Mouse (Mus musculus) heart, embryonic 16.5 days (tissue): Measurements from ENCODE around the gene Uqcrh. TPM values are rescaled to one million over a fixed set of nuclear protein-coding genes. Genes with fewer than 3 reads are reported as not detected.

Experiments
- polyA plus RNA-seq: library from polyadenylated mRNA; unstranded; fragments of >200 nt; fragmentation: Nextera tagmentation; extraction: Ambion mirVana; gene quantifications from 2 replicates; pipeline ENCODE4 v1.2.1, GENCODE M21; 2015

Gene Uqcrh
- polyA plus RNA-seq, 1 experiment from 2014 or later = 1,258 TPM

Other genes starting within 250 kb of the Uqcrh start
- 9.2 and 12.4 TPM in 2 replicates for gene Mob3c, start 247.0 kb downstream of the Uqcrh start, polyA plus RNA-seq
- gene Mknk1, start 235.9 kb downstream of the Uqcrh start, polyA plus RNA-seq = 22.7 and 24.7 TPM in 2 replicates
- gene Kncn, start 190.7 kb downstream of the Uqcrh start, polyA plus RNA-seq = not detected in 2 replicates
- gene 6430628N08Rik, start 184.4 kb downstream of the Uqcrh start, polyA plus RNA-seq = not detected in 2 replicates
- 0.06 TPM in 1 of 2 replicates, not detected in the other for gene Dmbx1, start 135.1 kb downstream of the Uqcrh start, polyA plus RNA-seq
- gene Faah, start 57.1 kb downstream of the Uqcrh start, polyA plus RNA-seq = 2.1 and 2.7 TPM in 2 replicates
- 32.4 and 33.6 TPM in 2 replicates for gene Nsun4, start 21.2 kb downstream of the Uqcrh start, polyA plus RNA-seq
- 53.8 and 55.3 TPM in 2 replicates for gene Lrrc41, start 198 bp upstream of the Uqcrh start, polyA plus RNA-seq
- 18.5 and 20.2 TPM in 2 replicates for gene Rad54l, start 48.6 kb upstream of the Uqcrh start, polyA plus RNA-seq
- 60.2 and 68.8 TPM in 2 replicates for gene Pomgnt1, start 48.8 kb upstream of the Uqcrh start, polyA plus RNA-seq
- gene Lurap1, start 76.3 kb upstream of the Uqcrh start, polyA plus RNA-seq = 2.3 and 2.9 TPM in 2 replicates
- 1.9 and 3.2 TPM in 2 replicates for gene Tspan1, start 92.5 kb upstream of the Uqcrh start, polyA plus RNA-seq
- not detected in 2 replicates for gene 1700042G07Rik, start 98.3 kb upstream of the Uqcrh start, polyA plus RNA-seq
- not detected in 2 replicates for gene Gm49337, start 98.3 kb upstream of the Uqcrh start, polyA plus RNA-seq
- 9.0 and 11.2 TPM in 2 replicates for gene Pik3r3, start 146.5 kb upstream of the Uqcrh start, polyA plus RNA-seq